Mouse (Mus musculus): ENCODE measurements around the gene Tmem203.

Tmem203 gene

GRCm38 (mm10) chr2:25255284-25255779, at the start of gene Tmem203:
TSS of gene Tmem203 (plus strand) at chr2:25255439.
- no peak for DNase-seq (ENCODE audit: low spot score)

- DNase-seq (ENCODE audit: low spot score): no peak
These were observed 47.6 kb upstream of the Tmem203 start for GRCm38 (mm10) chr2:25207593-25207992.

GRCm38 (mm10) chr2:25210686-25211085, 44.6 kb upstream of the Tmem203 start:
- no peak for DNase-seq (ENCODE audit: low spot score)

- peak; percentile 51 for DNase-seq (ENCODE audit: low spot score)
These were observed 44.0 kb upstream of the Tmem203 start, which contains the start of gene Nelfb for GRCm38 (mm10) chr2:25211121-25211670. TSS of gene Nelfb (minus strand) at chr2:25211489.

- no peak for DNase-seq (ENCODE audit: low spot score)
These were observed 41.9 kb upstream of the Tmem203 start for GRCm38 (mm10) chr2:25213266-25213865.

- no peak for DNase-seq (ENCODE audit: low spot score)
These were observed 40.8 kb upstream of the Tmem203 start, which contains the start of gene Stpg3 for GRCm38 (mm10) chr2:25214444-25214843. TSS of gene Stpg3 (minus strand) at chr2:25214637.

- no peak for DNase-seq (ENCODE audit: low spot score)
These were observed 37.6 kb upstream of the Tmem203 start for GRCm38 (mm10) chr2:25217666-25218065.

- DNase-seq (ENCODE audit: low spot score): no peak
These were observed 36.8 kb upstream of the Tmem203 start, which contains the start of gene Fam166a for GRCm38 (mm10) chr2:25218445-25218844. TSS of gene Fam166a (plus strand) at chr2:25218745.

- DNase-seq (ENCODE audit: low spot score): no peak
These were observed 33.9 kb upstream of the Tmem203 start for GRCm38 (mm10) chr2:25221331-25221772.

- DNase-seq (ENCODE audit: low spot score): no peak
These were observed 31.4 kb upstream of the Tmem203 start for GRCm38 (mm10) chr2:25223681-25224491.

- DNase-seq (ENCODE audit: low spot score): no peak
These were observed 30.8 kb upstream of the Tmem203 start, which contains the start of gene Tubb4b for GRCm38 (mm10) chr2:25224492-25224765. TSS of gene Tubb4b (minus strand) at chr2:25224702.

GRCm38 (mm10) chr2:25224766-25225752, 30.2 kb upstream of the Tmem203 start:
- DNase-seq (ENCODE audit: low spot score): peak; percentile 100

- DNase-seq (ENCODE audit: low spot score): no peak
These were observed 29.3 kb upstream of the Tmem203 start for GRCm38 (mm10) chr2:25225811-25226379.

- peak; percentile 26 for DNase-seq (ENCODE audit: low spot score)
These were observed 28.4 kb upstream of the Tmem203 start for GRCm38 (mm10) chr2:25226864-25227263.

- no peak for DNase-seq (ENCODE audit: low spot score)
These were observed 27.8 kb upstream of the Tmem203 start for GRCm38 (mm10) chr2:25227406-25227805.

GRCm38 (mm10) chr2:25228431-25228889, 26.8 kb upstream of the Tmem203 start:
- DNase-seq (ENCODE audit: low spot score): peak; percentile 79

- DNase-seq (ENCODE audit: low spot score): no peak
These were observed 26.2 kb upstream of the Tmem203 start for GRCm38 (mm10) chr2:25228995-25229530.

GRCm38 (mm10) chr2:25229582-25229981, 25.7 kb upstream of the Tmem203 start:
- DNase-seq (ENCODE audit: low spot score): no peak

GRCm38 (mm10) chr2:25230581-25230980, 24.7 kb upstream of the Tmem203 start:
- no peak for DNase-seq (ENCODE audit: low spot score)

- DNase-seq (ENCODE audit: low spot score): no peak
These were observed 24.2 kb upstream of the Tmem203 start for GRCm38 (mm10) chr2:25231038-25231437.

- DNase-seq (ENCODE audit: low spot score): no peak
These were observed 21.8 kb upstream of the Tmem203 start for GRCm38 (mm10) chr2:25233421-25233820.

All from layer of hippocampus, adult 9-10 months (tissue).